Mouse (Mus musculus): ENCODE results near the gene Timm13. TPM values are rescaled to one million over a fixed set of nuclear protein-coding genes. Genes with fewer than 3 reads are reported as not detected.

Timm13 gene
- polyA plus RNA-seq, 1 experiment from 2014 or later = 305 TPM

- peaks cover 20% of the 10 kb centered on the region for H3K4me1 ChIP-seq
- 0 out of 2 replicates have a peak overlapping the region, but pooled peaks have one; percentile 2 for H3K4me3 ChIP-seq
- H3K27ac ChIP-seq = no peak overlapping the region
- no peaks in the 10 kb centered on the region for H3K27me3 ChIP-seq
- H3K4me2 ChIP-seq (replicated peaks) = peak overlapping the region; percentile 11
- WGBS = 33% methylated on average over 41 of the region's 41 CpGs
- H3K9ac ChIP-seq = peak overlapping the region; percentile 2; the same call in 1 of the 2 replicates
- no peak for ATAC-seq (ENCODE audit: low FRiP score)
- peaks cover 33% of the 10 kb centered on the region for H3K36me3 ChIP-seq
- H3K9me3 ChIP-seq (replicated peaks) = no peaks in the 10 kb centered on the region
Observed at GRCm38 (mm10) chr10:80897861-80898510, 2.8 kb downstream of the Timm13 start.

DNA sequence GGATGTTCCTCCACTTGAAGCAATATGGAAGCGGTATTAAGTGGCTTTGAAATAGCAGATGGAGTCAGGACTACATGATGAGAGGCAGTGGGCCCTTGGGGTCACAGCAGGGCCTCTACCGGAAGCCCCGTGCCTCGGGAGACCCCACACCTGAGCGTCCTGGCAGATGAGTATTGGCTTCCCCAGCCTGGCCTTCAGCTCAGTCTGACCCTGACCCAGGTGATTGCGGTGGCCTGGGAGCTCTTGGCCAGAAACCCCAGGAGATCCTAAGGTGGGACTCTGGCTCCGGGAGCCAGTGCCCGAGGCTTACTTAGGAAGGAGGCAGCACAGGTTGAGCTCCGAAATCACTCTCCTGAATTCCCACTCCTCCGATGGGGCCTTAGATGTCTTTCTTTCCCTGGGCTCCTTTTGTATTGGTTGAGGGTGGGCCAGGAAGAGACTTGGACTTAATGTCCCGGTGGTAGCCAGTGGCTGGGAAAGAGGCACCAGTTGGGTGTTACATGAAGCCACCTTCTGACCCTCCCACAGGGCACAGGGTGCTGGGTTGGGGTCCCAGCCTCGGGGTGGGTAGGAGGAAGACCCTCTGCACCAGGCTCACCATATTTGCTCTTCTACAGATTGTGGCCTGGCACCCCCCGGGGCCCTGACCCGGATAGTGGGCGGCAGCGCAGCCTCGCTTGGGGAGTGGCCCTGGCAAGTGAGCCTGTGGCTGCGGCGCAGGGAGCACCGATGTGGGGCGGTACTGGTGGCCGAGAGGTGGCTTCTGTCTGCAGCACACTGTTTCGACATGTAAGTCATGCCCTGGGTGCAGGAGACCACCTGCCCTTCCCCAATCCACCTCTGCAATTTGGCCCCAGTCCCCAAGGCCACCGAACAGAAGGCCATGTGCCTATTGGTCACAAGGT lies 3.9 kb downstream of the Timm13 start:
- ATAC-seq (ENCODE audit: low FRiP score) = no peak
- WGBS = 67% methylated on average over 24 of the region's 24 CpGs
- no peak overlapping the region for H3K4me3 ChIP-seq

GRCm38 (mm10) chr10:80895697-80896096 lies 5.1 kb downstream of the Timm13 start:
- Histone ChIP-seq H3K4me2 (replicated peaks) (no peak overlapping the region), H3K36me3 (peaks cover 20% of the 10 kb centered on the region; the same call in 1 of the 2 replicates), H3K4me1 (peaks cover 20% of the 10 kb centered on the region), H3K27me3 (no peaks in the 10 kb centered on the region), H3K9me3 (replicated peaks) (no peaks in the 10 kb centered on the region), H3K9ac (no peak overlapping the region), H3K4me3 (no peak overlapping the region), H3K27ac (no peak overlapping the region)
- WGBS = 87% methylated on average over 6 of the region's 6 CpGs
- no peak for ATAC-seq (ENCODE audit: low FRiP score)

More for the DNA sequence above, 3.9 kb downstream of the Timm13 start:
- H3K9me3 ChIP-seq (replicated peaks) = no peaks in the 10 kb centered on the region
- peaks cover 20% of the 10 kb centered on the region for H3K4me1 ChIP-seq
- no peak overlapping the region for H3K27ac ChIP-seq
- no peaks in the 10 kb centered on the region for H3K27me3 ChIP-seq
- H3K4me2 ChIP-seq (replicated peaks) = no peak overlapping the region
- peaks cover 21% of the 10 kb centered on the region for H3K36me3 ChIP-seq
- no peak overlapping the region for H3K9ac ChIP-seq

- H3K27me3 ChIP-seq = 0 out of 2 replicates have a peak, but pooled peaks cover 3% of the 10 kb centered on the region
- peaks cover 20% of the 10 kb centered on the region; the same call in 1 of the 2 replicates for H3K36me3 ChIP-seq
- H3K9me3 ChIP-seq (replicated peaks) = no peaks in the 10 kb centered on the region
- no peak for ATAC-seq (ENCODE audit: low FRiP score)
- H3K4me3 ChIP-seq = no peak overlapping the region
- peaks cover 20% of the 10 kb centered on the region for H3K4me1 ChIP-seq
- 90% methylated on average over 7 of the region's 7 CpGs for WGBS
- H3K4me2 ChIP-seq (replicated peaks) = no peak overlapping the region
- no peak overlapping the region for H3K9ac ChIP-seq
- no peak overlapping the region for H3K27ac ChIP-seq
Observed at GRCm38 (mm10) chr10:80895100-80895499, 5.7 kb downstream of the Timm13 start.

GRCm38 (mm10) chr10:80887181-80887580 lies 13.6 kb downstream of the Timm13 start:
- no peak overlapping the region for H3K4me2 ChIP-seq (replicated peaks)
- ATAC-seq (ENCODE audit: low FRiP score) = no peak
- no peak overlapping the region for H3K4me3 ChIP-seq
- no peaks in the 10 kb centered on the region for H3K36me3 ChIP-seq
- no peak overlapping the region for H3K9ac ChIP-seq
- 80% methylated on average over 11 of the region's 11 CpGs for WGBS
- H3K27ac ChIP-seq = no peak overlapping the region
- no peaks in the 10 kb centered on the region for H3K4me1 ChIP-seq
- peaks cover 26% of the 10 kb centered on the region for H3K27me3 ChIP-seq
- H3K9me3 ChIP-seq (replicated peaks) = no peaks in the 10 kb centered on the region

DNA sequence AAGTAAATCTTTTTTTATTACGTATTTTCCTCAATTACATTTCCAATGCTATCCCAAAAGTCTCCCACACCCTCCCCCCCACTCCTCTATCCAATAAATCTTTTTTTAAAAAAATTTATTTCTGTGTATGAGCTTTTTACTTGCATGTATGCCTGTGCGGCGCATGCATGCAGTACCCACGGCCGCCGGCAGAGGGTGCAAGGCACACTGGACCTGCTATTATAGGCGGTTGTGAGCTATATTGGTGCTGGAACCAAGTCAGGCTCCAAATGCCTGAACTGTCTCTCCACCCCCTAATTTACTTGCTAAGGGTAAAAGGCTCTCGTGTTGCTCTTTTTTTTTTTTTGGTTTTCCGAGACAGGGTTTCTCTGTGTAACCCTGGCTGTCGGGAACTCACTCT lies 19.5 kb downstream of the Timm13 start:
- H3K9ac ChIP-seq = no peak overlapping the region
- H3K9me3 ChIP-seq (replicated peaks) = no peaks in the 10 kb centered on the region
- H3K27me3 ChIP-seq = no peaks in the 10 kb centered on the region
- 28% methylated on average over 10 of the region's 10 CpGs for WGBS
- no peak overlapping the region for H3K4me2 ChIP-seq (replicated peaks)
- H3K27ac ChIP-seq = no peak overlapping the region
- ATAC-seq (ENCODE audit: low FRiP score) = no peak
- no peaks in the 10 kb centered on the region for H3K36me3 ChIP-seq
- H3K4me3 ChIP-seq = no peak overlapping the region
- H3K4me1 ChIP-seq = no peaks in the 10 kb centered on the region

DNA sequence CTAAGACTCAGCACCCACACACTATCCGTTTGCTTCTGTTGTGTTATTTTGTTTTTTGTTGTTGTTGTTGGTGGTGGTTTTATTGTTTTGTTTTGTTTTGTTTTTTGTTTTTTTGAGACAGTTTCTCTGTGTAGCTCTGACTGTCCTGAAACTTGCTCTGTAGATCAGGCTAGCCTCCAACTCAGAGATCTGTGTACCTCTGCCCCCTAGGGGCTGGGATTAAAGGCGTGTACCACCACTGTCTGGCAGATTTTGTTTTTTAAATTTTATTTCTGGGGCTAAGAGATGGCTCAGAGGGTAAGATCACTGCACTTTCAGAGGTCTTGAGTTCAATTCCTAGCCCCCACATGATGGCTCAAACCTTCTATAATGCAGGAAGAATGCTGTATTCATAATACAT lies 19.9 kb downstream of the Timm13 start:
- no peak overlapping the region for H3K4me3 ChIP-seq
- H3K27me3 ChIP-seq = no peaks in the 10 kb centered on the region
- no peaks in the 10 kb centered on the region for H3K36me3 ChIP-seq
- no peaks in the 10 kb centered on the region for H3K9me3 ChIP-seq (replicated peaks)
- no peak overlapping the region for H3K4me2 ChIP-seq (replicated peaks)
- no peak overlapping the region for H3K27ac ChIP-seq
- no peaks in the 10 kb centered on the region for H3K4me1 ChIP-seq
- no peak overlapping the region for H3K9ac ChIP-seq
- no peak for ATAC-seq (ENCODE audit: low FRiP score)
- 80% methylated on average over 2 of the region's 2 CpGs for WGBS

GRCm38 (mm10) chr10:80880131-80880641 lies 20.6 kb downstream of the Timm13 start:
- Histone ChIP-seq H3K4me1 (no peaks in the 10 kb centered on the region), H3K27me3 (no peaks in the 10 kb centered on the region), H3K36me3 (no peaks in the 10 kb centered on the region), H3K27ac (no peak overlapping the region), H3K9me3 (replicated peaks) (no peaks in the 10 kb centered on the region), H3K4me3 (no peak overlapping the region), H3K4me2 (replicated peaks) (no peak overlapping the region), H3K9ac (no peak overlapping the region)
- ATAC-seq (ENCODE audit: low FRiP score) = peak; percentile 51; the same call in 1 of the 2 replicates
- 18% methylated on average over 5 of the region's 5 CpGs for WGBS

- Histone ChIP-seq H3K4me3 (no peak overlapping the region), H3K27ac (no peak overlapping the region), H3K9me3 (replicated peaks) (no peaks in the 10 kb centered on the region), H3K4me2 (replicated peaks) (no peak overlapping the region), H3K27me3 (no peaks in the 10 kb centered on the region), H3K4me1 (no peaks in the 10 kb centered on the region), H3K36me3 (no peaks in the 10 kb centered on the region), H3K9ac (0 out of 2 replicates have a peak overlapping the region, but pooled peaks have one; percentile 43)
- ATAC-seq (ENCODE audit: low FRiP score) = 0 out of 2 replicates have a peak, but pooled peaks have one; percentile 26
- WGBS = 21% methylated on average over 3 of the region's 3 CpGs
Observed at GRCm38 (mm10) chr10:80876594-80876993, 24.2 kb downstream of the Timm13 start.

GRCm38 (mm10) chr10:80876028-80876427 lies 24.7 kb downstream of the Timm13 start:
- WGBS = 28% methylated on average over 5 of the region's 5 CpGs
- no peak overlapping the region for H3K4me3 ChIP-seq

DNA sequence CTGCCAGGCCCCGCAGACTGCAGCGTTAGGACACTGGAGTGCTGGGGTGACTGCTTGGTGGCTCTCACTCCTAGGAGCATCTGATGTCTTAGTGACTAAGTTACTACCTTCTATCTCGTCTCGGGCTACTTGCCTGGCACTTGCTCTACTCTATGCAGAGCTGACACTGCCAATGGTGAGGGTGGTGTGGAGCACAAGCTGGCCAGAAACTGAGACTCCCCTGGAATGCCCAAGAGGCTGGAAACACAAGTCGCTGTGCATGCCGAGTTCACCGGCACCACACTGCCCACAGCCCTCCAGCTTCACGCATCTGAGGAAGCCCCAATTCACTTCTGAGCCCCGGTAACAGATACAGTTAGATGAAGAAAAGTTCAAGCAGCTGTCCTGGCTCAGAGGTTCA lies 26.7 kb downstream of the Timm13 start:
- H3K27ac ChIP-seq = no peak overlapping the region

More at GRCm38 (mm10) chr10:80876028-80876427, 24.7 kb downstream of the Timm13 start:
- Histone ChIP-seq H3K4me1 (no peaks in the 10 kb centered on the region), H3K4me2 (replicated peaks) (no peak overlapping the region), H3K9ac (no peak overlapping the region), H3K36me3 (no peaks in the 10 kb centered on the region), H3K27ac (no peak overlapping the region), H3K9me3 (replicated peaks) (no peaks in the 10 kb centered on the region), H3K27me3 (no peaks in the 10 kb centered on the region)
- no peak for ATAC-seq (ENCODE audit: low FRiP score)

DNA sequence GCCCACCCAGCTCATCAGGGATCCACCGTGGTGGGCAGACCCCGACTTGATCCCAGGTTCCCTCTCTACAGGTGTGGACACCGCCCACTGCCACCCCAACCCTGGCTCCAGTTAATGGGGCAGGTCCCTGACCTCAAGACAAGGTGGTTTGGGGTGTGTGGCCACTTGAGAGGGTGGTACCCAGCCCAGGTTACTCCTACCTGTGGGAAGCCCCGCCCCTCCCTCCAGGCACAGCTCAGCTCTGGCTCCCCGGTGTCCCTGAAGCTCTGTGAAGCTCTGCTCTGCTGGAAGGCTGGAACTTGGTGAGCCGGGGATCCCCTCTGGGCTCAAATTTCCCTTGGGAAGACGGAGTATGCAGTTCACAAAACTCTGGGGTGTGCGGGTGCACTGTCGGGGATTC lies 29.2 kb downstream of the Timm13 start, which contains the start of gene Tmprss9:
TSS of gene Tmprss9 (plus strand) at position 268 of the 400 bp plus-strand sequence.
- Histone ChIP-seq H3K9me3 (replicated peaks) (no peaks in the 10 kb centered on the region), H3K4me1 (no peaks in the 10 kb centered on the region), H3K36me3 (peaks cover 18% of the 10 kb centered on the region), H3K4me2 (replicated peaks) (no peak within 1 kb of the TSS), H3K9ac (no peak within 1 kb of the TSS), H3K4me3 (no peak within 1 kb of the TSS), H3K27ac (no peak within 1 kb of the TSS), H3K27me3 (no peaks in the 10 kb centered on the region)
- WGBS = 30% methylated on average over 9 of the region's 9 CpGs
- ATAC-seq (ENCODE audit: low FRiP score) = no peak

More for the DNA sequence above, 26.7 kb downstream of the Timm13 start:
- Histone ChIP-seq H3K36me3 (no peaks in the 10 kb centered on the region), H3K4me2 (replicated peaks) (no peak overlapping the region), H3K4me3 (no peak overlapping the region), H3K27me3 (no peaks in the 10 kb centered on the region), H3K9me3 (replicated peaks) (no peaks in the 10 kb centered on the region), H3K4me1 (no peaks in the 10 kb centered on the region), H3K9ac (no peak overlapping the region)
- no peak for ATAC-seq (ENCODE audit: low FRiP score)
- WGBS = 74% methylated on average over 9 of the region's 9 CpGs
